Mouse (Mus musculus) layer of hippocampus, adult 18-20 months (tissue): ENCODE results near the gene Slc39a5. TPM values are rescaled to one million over a fixed set of nuclear protein-coding genes. Genes with fewer than 3 reads are reported as not detected.

Experiments used
- DNase-seq, 2 experiments: peaks; one replicate each; pipeline ENCODE4 v3.0.0; 2022; ENCODE audit warnings: low spot score in 2 of 2
- total RNA-seq, 2 experiments: library from RNA; stranded (reverse); gene quantifications; 2 replicates each; pipeline ENCODE4 v1.2.3; 2021

Slc39a5 gene
- total RNA-seq, 2 experiments from 2014 or later: 0.37 TPM; not detected in 1

DNA sequence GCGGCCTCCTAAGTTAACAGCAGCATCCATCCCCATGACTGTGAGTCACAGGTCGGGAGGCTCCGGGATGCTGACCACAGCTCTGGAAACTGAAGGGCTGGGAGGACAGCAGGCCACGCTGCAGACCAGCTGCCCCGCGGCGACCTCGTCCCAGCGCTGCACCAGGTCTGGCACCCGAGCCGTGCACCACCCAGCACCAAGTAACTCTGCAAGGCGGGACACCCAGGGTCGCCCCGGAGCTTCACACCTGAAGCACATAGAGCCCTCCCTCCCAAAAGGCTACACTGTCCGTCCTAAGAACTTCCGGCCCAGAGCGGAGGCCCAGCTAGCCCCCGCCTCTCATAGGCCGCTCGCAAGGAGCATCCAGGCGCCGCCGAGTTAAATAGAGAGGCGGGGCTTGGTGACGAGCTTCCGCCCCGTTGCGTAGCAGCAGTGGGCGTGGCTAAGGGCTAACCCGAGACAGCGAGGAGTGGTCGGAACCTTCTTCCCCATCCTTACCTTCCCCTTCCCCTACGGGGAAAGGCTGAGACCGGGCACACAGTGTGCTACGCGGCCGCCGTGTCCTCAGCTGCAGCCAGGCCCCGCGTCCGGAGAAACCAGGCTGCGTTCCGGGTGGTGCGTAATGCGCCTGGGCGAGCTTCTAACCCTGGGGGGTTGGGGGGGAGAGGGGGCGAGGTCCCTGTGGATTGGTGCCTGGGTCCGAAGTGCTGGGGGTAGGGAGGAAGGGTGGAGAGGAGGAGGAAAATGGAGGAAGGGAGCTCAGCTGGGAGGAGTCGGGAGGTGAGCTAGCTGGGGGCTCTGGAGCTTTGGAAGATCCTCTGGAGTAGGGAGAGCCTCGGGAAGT, 10.4 kb upstream of the Slc39a5 start, which contains the start of the genes Nabp2 and Rnf41:
Gene Nabp2, minus strand, starts transcription at position 282 of the 844 bp plus-strand sequence.
Gene Rnf41, plus strand, starts transcription at position 447 of the 844 bp plus-strand sequence.
- DNase-seq: peak; percentile 93 to 96

DNA sequence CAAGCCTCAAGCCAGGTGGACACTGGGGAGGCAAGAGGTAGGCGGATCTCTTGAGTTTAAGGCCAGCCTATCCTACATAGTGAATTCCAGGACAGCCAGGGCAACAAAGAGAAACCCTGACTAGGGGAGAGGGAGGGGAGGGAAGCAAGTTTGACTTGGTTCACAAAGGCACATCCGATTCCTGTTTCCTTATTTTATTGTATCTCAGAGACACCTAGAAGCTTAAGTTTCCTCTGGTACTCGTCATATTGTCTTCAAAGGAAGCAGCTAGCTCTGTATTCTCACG, 9.5 kb upstream of the Slc39a5 start:
- no peak for DNase-seq

DNA sequence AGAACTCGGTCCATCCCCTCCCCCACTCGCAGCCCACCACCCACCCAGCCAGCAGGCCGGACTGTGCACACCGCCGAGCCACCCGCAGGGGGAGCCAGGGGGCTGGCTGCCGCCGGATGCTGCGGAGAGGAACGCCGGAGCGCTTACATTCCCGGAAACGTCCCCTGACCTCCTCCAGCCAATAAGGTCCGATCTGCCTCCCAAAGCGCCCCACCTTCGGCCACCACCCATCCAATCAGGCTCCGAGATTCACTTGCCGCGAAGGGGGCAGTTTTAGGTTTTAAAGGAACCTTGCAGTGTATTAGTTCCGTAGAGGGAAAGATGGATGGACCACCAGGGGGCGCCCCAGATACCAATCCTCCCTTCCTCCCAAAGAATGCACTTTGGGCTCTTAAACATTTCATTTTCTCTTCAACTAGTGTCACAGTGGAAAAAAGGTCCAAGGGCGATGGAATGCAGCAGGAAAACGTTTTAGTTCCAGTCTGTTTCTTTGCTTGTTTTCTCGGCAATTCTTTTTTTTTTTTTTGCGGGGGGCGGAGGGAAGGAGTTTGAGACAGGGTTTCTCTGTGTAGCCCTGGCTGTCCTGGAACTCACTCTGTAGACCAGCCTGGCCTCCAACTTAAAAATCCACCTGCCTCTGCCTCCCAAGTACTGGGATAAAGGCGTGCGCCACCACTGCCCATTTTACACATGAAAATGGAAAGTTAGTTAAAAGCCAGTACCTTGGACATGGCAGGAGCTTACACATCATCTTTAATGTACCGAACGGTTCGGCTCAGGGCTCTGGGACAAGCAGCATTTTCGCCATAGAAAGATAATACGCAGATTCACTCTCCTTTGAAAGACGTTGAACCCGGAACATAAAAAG, 8.9 kb upstream of the Slc39a5 start:
- DNase-seq: peak; percentile 97 to 99

DNA sequence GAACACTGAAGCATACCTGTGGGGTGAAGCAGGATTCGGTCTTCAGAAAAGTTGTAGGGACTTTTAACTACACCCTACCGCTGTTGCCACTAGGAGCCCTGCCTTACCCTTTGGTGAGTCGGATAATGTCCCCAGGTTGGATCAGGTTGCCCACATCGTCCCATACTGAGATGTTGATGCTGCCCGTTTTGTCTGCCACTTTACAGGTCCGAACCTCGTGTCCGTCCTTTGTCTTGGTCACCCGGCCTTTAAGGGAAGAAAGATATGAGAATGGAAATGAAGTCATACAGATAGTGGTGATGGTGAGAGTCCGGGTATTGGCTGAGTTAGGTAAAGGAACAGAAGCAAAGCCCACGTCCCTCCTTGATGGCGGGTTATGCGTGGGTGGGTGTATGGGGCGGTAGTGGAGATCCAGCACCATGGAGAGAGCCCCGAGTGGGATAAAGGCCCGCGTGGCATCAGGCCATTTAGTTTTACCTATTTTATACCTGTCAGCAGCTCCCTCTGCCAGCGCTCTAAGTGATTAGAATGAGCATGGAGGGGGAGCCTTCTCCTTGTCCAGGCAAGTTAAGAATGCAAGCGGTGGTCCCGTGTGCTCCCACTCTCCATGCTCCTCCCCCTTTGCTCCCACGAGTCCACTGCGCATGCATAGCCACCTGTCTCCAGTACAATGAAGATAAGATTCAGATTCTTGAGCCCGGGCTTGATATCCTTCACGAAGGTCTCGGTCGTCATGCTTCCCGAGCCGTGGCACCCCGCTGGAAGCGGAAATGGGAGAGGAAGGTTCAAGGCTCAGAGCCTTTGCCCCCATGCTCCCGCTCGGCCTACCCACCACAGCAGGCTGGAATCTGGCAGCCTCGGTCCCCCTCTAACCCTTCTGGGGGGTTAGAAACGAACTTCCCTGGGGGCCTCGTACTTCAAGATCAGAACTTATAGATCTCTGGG, 7.8 kb upstream of the Slc39a5 start:
- peak; percentile 51 to 59 for DNase-seq

- no peak for DNase-seq
Measured at GRCm38 (mm10) chr10:128403931-128404330, 2.9 kb upstream of the Slc39a5 start.

- DNase-seq: no peak
Measured at GRCm38 (mm10) chr10:128401638-128402037, 609 bp upstream of the Slc39a5 start.

GRCm38 (mm10) chr10:128400338-128400737, 691 bp downstream of the Slc39a5 start:
- DNase-seq: no peak

- no peak for DNase-seq
Measured at GRCm38 (mm10) chr10:128397466-128397865, 3.6 kb downstream of the Slc39a5 start.

GRCm38 (mm10) chr10:128396716-128397264, 4.2 kb downstream of the Slc39a5 start:
- DNase-seq: no peak

DNA sequence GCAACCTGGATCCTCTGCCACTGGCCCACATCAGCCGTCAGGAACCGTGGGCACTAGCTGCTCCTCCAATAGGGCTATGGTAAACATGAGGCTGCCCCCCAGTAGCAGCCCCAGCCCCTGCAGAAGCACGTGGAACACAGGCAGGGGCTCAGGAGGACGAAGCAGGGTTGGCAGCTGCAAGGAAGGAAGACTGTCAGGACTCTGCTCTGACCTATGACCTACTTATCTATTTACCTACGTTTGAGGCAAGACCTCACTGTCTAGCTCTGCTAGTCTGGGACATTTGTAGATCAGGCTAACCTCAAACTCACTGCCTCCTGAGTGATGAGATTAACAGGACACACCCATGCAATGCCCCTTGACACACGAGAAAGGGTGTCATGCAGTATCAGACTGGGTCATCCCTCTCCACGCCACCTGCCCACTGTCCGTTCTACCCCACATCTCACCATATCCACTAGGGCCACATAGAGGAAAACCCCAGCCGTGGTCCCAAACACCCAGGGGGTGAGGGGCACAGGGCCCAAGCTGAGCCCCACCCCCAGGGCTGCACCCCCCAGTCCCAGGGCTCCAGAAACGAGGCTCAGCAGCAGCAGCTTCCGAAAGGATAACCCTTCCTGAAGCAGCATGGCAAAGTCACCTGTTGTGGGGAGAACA, 4.9 kb downstream of the Slc39a5 start:
- DNase-seq: no peak

DNA sequence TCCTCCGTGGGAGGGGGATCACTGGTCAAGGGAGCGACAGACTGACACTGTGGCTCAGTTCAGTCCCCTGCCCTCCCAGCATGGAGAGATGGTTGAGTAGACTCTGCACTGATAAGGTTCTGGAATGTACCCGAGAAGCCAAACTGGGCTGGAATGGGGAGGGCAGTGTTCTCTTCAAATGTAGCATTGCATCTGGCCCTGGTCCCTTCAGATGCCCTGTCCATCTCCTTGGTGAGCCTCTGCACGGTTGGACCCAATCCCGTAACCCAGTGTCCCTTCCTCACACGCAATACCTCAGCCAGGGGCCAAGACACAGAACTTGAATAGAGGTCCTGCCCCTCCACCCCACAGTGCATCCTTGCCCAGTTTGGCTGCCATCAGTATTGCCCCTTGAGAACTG, 9.2 kb downstream of the Slc39a5 start:
- DNase-seq: no peak

DNA sequence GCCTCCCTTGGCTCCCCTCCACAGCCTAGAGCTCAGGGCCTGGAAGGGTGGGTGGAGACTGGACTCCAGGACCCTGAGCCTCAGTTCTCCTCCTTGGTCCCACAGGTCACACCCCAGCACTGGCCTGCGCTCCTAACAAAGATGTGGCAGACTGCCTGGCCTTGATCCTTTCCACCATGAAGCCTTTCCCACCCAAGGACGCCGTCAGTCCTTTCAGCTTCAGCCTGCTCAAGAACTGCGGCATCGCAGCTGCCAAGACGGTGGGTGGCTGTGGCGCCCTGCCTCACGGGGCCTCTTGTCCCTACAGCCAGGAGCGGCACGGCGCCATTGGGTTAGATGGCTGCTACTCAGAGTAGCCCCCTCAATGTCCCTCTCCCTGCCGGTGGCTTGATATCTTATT, 10.7 kb downstream of the Slc39a5 start:
- no peak for DNase-seq

- no peak for DNase-seq
Measured at GRCm38 (mm10) chr10:128389570-128389969, 11.5 kb downstream of the Slc39a5 start.

DNA sequence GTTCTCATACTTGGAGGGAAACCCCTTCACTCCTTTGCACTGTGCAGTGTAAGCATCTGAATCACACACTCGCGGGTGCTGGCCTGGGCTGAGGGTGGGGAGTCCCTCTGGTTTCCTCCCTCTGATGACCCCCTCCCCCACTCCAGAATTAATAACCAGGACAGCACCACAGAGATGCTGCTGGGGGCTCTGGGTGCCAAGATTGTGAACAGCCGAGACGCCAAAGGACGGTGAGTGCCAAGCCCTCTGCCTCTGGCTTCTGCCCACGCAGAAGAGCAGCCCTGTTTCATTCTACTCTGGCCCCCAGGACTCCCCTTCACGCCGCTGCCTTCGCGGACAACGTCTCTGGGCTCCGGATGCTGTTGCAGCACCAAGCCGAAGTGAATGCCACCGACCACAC, 12.1 kb downstream of the Slc39a5 start:
- no peak for DNase-seq

GRCm38 (mm10) chr10:128385902-128386301, 15.1 kb downstream of the Slc39a5 start:
- DNase-seq: no peak

DNA sequence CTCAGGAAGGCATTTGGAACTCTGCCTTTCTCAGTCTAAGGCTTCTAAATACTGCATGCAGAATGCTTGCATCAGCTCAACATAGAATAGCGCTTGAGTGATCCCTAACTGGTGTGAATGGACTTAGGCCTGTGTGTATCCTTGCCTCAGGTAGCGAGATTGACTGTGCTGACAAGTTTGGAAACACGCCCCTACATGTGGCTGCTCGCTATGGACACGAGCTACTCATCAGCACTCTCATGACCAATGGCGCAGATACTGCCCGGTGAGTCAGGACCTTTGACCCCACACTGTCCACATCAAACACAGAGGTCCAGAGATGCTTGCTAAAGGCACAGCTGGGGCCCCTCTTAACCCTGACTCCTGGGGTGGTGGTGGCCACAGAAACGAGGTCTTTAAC, 18.5 kb downstream of the Slc39a5 start:
- no peak for DNase-seq

DNA sequence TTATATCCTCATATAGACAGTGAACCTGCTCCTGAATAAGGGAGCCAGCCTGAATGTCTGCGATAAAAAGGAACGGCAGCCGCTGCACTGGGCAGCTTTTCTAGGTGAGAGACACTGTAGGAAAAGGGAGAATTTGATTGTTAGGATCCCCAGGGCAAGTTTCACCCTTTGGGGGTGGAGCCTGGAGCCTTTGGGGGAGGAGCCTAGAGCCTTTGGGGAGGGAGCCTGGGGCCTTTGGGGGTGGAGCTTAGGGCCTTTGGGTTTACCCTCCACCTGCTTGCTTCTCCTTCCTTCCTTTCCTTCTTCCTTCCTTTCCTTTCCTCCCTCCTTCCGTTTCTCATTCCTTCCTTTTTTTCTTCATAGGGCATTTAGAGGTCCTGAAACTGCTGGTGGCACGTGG, 20.5 kb downstream of the Slc39a5 start:
- DNase-seq: no peak

DNA sequence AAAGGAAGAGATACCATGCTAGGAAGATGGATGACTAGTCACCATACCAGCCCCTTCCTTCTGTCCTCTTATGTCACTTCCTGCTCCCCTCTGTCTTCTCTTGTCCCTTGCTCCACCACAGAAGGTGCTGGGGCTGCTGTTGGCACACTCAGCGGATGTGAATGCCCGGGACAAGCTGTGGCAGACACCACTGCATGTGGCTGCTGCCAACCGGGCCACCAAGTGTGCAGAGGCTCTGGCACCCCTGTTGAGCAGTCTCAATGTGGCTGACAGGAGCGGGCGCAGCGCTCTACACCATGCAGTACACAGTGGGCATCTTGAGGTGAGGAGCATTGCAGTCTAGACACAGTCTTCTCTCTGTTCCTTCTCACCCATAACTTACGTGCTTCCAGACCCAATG, 21.8 kb downstream of the Slc39a5 start:
- DNase-seq: no peak

DNA sequence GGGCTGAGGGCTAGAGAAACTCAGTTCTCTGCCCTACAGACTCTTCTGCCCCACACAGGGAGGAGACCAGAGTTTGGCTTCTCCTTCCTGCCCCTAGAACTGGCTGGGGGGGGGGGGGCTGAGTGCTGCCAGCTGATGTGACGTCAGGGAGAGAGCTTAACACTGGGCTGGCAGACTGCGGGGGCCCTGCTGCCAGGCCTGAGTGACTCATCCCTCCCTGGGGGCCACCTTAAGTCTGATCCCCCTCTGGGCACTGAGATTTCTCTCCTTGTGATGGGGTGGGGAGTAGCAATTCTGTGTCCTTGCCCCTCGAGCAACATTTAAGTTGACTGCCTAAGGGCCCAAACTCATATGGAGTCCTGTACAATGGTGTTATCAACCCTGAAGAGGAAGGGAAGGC, 22.6 kb downstream of the Slc39a5 start:
- DNase-seq: no peak

DNA sequence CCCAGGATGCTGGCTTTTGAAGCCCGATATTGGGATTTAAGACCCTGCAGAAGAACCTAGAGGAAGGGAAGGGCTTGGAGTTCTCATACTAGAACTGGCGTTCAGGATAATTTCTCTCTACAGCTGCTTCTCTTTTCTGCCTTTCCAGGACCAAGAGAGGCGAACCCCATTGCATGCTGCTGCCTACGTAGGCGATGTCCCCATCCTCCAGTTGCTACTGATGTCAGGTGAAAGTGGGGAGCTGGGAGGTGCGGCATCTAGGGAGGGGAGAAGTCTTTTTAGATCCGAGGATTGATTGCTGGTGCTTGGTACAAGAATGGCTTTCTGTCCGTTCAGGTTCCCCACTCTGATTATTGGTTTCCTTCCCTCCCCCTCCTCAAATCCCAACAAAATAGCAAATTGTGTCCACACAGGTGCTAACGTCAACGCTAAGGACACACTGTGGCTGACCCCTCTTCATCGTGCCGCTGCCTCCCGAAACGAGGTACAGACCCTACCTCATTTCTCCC, 23.0 kb downstream of the Slc39a5 start:
- DNase-seq: no peak
